Mouse (Mus musculus): ENCODE results near the gene Klf3. TPM values are rescaled to one million over a fixed set of nuclear protein-coding genes. Genes with fewer than 3 reads are reported as not detected.

Klf3 gene
- polyA plus RNA-seq, 1 experiment from 2014 or later: 68.7 TPM

- no peak overlapping the region for H3K4me2 ChIP-seq
- peak overlapping the region; percentile 60 for H3K27ac ChIP-seq
Measured at GRCm38 (mm10) chr5:64840087-64840486, 36.9 kb downstream of the Klf3 start.

GRCm38 (mm10) chr5:64844622-64845021 lies 41.4 kb downstream of the Klf3 start:
- no peaks in the 10 kb centered on the region for H3K27me3 ChIP-seq
- H3K4me1 ChIP-seq: peaks cover 10% of the 10 kb centered on the region
- no peak for ATAC-seq (ENCODE audit: borderline replicate concordance, extremely low read depth, low FRiP score, low TSS enrichment)
- H3K27ac ChIP-seq: no peak overlapping the region
- no peaks in the 10 kb centered on the region for H3K36me3 ChIP-seq
- no peak overlapping the region for H3K9ac ChIP-seq
- no peaks in the 10 kb centered on the region for H3K9me3 ChIP-seq
- no peak overlapping the region for H3K4me2 ChIP-seq
- WGBS: 86% methylated on average over 3 of the region's 3 CpGs
- H3K4me3 ChIP-seq: no peak overlapping the region

More at GRCm38 (mm10) chr5:64840087-64840486, 36.9 kb downstream of the Klf3 start:
- Histone ChIP-seq H3K4me1 (peaks cover 22% of the 10 kb centered on the region), H3K4me3 (no peak overlapping the region), H3K9me3 (no peaks in the 10 kb centered on the region), H3K27me3 (no peaks in the 10 kb centered on the region), H3K9ac (no peak overlapping the region), H3K36me3 (no peaks in the 10 kb centered on the region)
- peak; percentile 97 for ATAC-seq (ENCODE audit: borderline replicate concordance, extremely low read depth, low FRiP score, low TSS enrichment)
- WGBS: 4% methylated on average over 1 of the region's 1 CpGs

GRCm38 (mm10) chr5:64847305-64847704 lies 44.1 kb downstream of the Klf3 start:
- Histone ChIP-seq H3K9ac (no peak overlapping the region), H3K9me3 (no peaks in the 10 kb centered on the region), H3K27ac (no peak overlapping the region), H3K4me2 (no peak overlapping the region), H3K4me1 (no peaks in the 10 kb centered on the region), H3K4me3 (no peak overlapping the region), H3K27me3 (no peaks in the 10 kb centered on the region), H3K36me3 (no peaks in the 10 kb centered on the region)
- ATAC-seq (ENCODE audit: borderline replicate concordance, extremely low read depth, low FRiP score, low TSS enrichment): no peak
- 69% methylated on average over 2 of the region's 2 CpGs for WGBS

- Histone ChIP-seq H3K4me2 (no peak overlapping the region), H3K36me3 (no peaks in the 10 kb centered on the region), H3K9ac (no peak overlapping the region)
Measured at GRCm38 (mm10) chr5:64849892-64850291, 46.7 kb downstream of the Klf3 start.

GRCm38 (mm10) chr5:64852656-64853398 lies 49.6 kb downstream of the Klf3 start:
- Histone ChIP-seq H3K36me3 (no peaks in the 10 kb centered on the region), H3K9me3 (peaks cover 6% of the 10 kb centered on the region; the same call in 1 of the 2 replicates), H3K27ac (peak overlapping the region; percentile 26; the same call in 1 of the 2 replicates), H3K4me2 (no peak overlapping the region), H3K4me1 (peaks cover 9% of the 10 kb centered on the region), H3K9ac (no peak overlapping the region), H3K4me3 (no peak overlapping the region), H3K27me3 (no peaks in the 10 kb centered on the region)
- no peak for ATAC-seq (ENCODE audit: borderline replicate concordance, extremely low read depth, low FRiP score, low TSS enrichment)
- WGBS: 27% methylated on average over 5 of the region's 5 CpGs

More at GRCm38 (mm10) chr5:64849892-64850291, 46.7 kb downstream of the Klf3 start:
- Histone ChIP-seq H3K4me3 (no peak overlapping the region), H3K27me3 (no peaks in the 10 kb centered on the region), H3K9me3 (peaks cover 1% of the 10 kb centered on the region; the same call in 1 of the 2 replicates), H3K4me1 (peaks cover 9% of the 10 kb centered on the region), H3K27ac (no peak overlapping the region)
- 54% methylated on average over 7 of the region's 7 CpGs for WGBS
- no peak for ATAC-seq (ENCODE audit: borderline replicate concordance, extremely low read depth, low FRiP score, low TSS enrichment)

GRCm38 (mm10) chr5:64853421-64853820 lies 50.2 kb downstream of the Klf3 start:
- no peak overlapping the region for H3K9ac ChIP-seq
- 72% methylated on average over 5 of the region's 5 CpGs for WGBS
- H3K36me3 ChIP-seq: no peaks in the 10 kb centered on the region
- peaks cover 6% of the 10 kb centered on the region; the same call in 1 of the 2 replicates for H3K9me3 ChIP-seq
- H3K4me3 ChIP-seq: no peak overlapping the region
- ATAC-seq (ENCODE audit: borderline replicate concordance, extremely low read depth, low FRiP score, low TSS enrichment): no peak
- peak overlapping the region; percentile 26; the same call in 1 of the 2 replicates for H3K27ac ChIP-seq
- no peaks in the 10 kb centered on the region for H3K27me3 ChIP-seq
- peaks cover 9% of the 10 kb centered on the region for H3K4me1 ChIP-seq
- H3K4me2 ChIP-seq: no peak overlapping the region

GRCm38 (mm10) chr5:64855199-64855598 lies 52.0 kb downstream of the Klf3 start:
- Histone ChIP-seq H3K9ac (no peak overlapping the region), H3K9me3 (peaks cover 6% of the 10 kb centered on the region; the same call in 1 of the 2 replicates), H3K36me3 (no peaks in the 10 kb centered on the region), H3K27me3 (no peaks in the 10 kb centered on the region), H3K4me1 (peaks cover 12% of the 10 kb centered on the region), H3K4me3 (no peak overlapping the region), H3K4me2 (no peak overlapping the region), H3K27ac (no peak overlapping the region)
- ATAC-seq (ENCODE audit: borderline replicate concordance, extremely low read depth, low FRiP score, low TSS enrichment): no peak

GRCm38 (mm10) chr5:64860900-64861470 lies 57.8 kb downstream of the Klf3 start:
- WGBS: 17% methylated on average over 5 of the region's 5 CpGs
- Histone ChIP-seq H3K4me2 (peak overlapping the region; percentile 47), H3K27ac (peak overlapping the region; percentile 87), H3K9ac (no peak overlapping the region), H3K4me3 (peak overlapping the region; percentile 5; the same call in 1 of the 2 replicates), H3K9me3 (no peaks in the 10 kb centered on the region), H3K4me1 (peaks cover 43% of the 10 kb centered on the region), H3K27me3 (no peaks in the 10 kb centered on the region), H3K36me3 (no peaks in the 10 kb centered on the region)
- peak; percentile 25; the same call in 1 of the 2 replicates for ATAC-seq (ENCODE audit: borderline replicate concordance, extremely low read depth, low FRiP score, low TSS enrichment)

GRCm38 (mm10) chr5:64861471-64862199 lies 58.4 kb downstream of the Klf3 start:
- peak overlapping the region; percentile 5; the same call in 1 of the 2 replicates for H3K4me3 ChIP-seq
- peaks cover 46% of the 10 kb centered on the region for H3K4me1 ChIP-seq
- H3K27ac ChIP-seq: peak overlapping the region; percentile 87
- 21% methylated on average over 17 of the region's 17 CpGs for WGBS
- peak; percentile 58; the same call in 1 of the 2 replicates for ATAC-seq (ENCODE audit: borderline replicate concordance, extremely low read depth, low FRiP score, low TSS enrichment)
- H3K36me3 ChIP-seq: no peaks in the 10 kb centered on the region
- H3K9me3 ChIP-seq: no peaks in the 10 kb centered on the region
- H3K4me2 ChIP-seq: peak overlapping the region; percentile 47
- H3K9ac ChIP-seq: no peak overlapping the region
- no peaks in the 10 kb centered on the region for H3K27me3 ChIP-seq

- Histone ChIP-seq H3K27ac (peak overlapping the region; percentile 87), H3K9me3 (no peaks in the 10 kb centered on the region), H3K36me3 (no peaks in the 10 kb centered on the region), H3K9ac (no peak overlapping the region), H3K4me2 (peak overlapping the region; percentile 47; the same call in 1 of the 2 replicates), H3K4me1 (peaks cover 46% of the 10 kb centered on the region), H3K4me3 (no peak overlapping the region), H3K27me3 (no peaks in the 10 kb centered on the region)
- 26% methylated on average over 9 of the region's 9 CpGs for WGBS
- ATAC-seq (ENCODE audit: borderline replicate concordance, extremely low read depth, low FRiP score, low TSS enrichment): peak; percentile 70; the same call in 1 of the 2 replicates
Measured at GRCm38 (mm10) chr5:64862269-64862668, 59.1 kb downstream of the Klf3 start.

GRCm38 (mm10) chr5:64864699-64865108 lies 61.5 kb downstream of the Klf3 start:
- Histone ChIP-seq H3K9me3 (no peaks in the 10 kb centered on the region), H3K36me3 (no peaks in the 10 kb centered on the region), H3K4me3 (no peak overlapping the region), H3K27ac (peak overlapping the region; percentile 79), H3K27me3 (no peaks in the 10 kb centered on the region), H3K9ac (no peak overlapping the region), H3K4me2 (no peak overlapping the region), H3K4me1 (peaks cover 46% of the 10 kb centered on the region)
- WGBS: 25% methylated on average over 4 of the region's 4 CpGs
- peak; percentile 35; the same call in 1 of the 2 replicates for ATAC-seq (ENCODE audit: borderline replicate concordance, extremely low read depth, low FRiP score, low TSS enrichment)

Data from lung, embryonic 15.5 days (tissue).